Mouse (Mus musculus) embryonic facial prominence, embryonic 15.5 days (tissue): ENCODE measurements around the gene Rnf217. TPM values are rescaled to one million over a fixed set of nuclear protein-coding genes. Genes with fewer than 3 reads are reported as not detected.

ENCODE experiments used
- polyA plus RNA-seq: library from polyadenylated mRNA; unstranded; fragments of >200 nt; fragmentation: Nextera tagmentation; extraction: Ambion mirVana; gene quantifications from 2 replicates; pipeline ENCODE4 v1.2.1, GENCODE M21; 2015

Gene Rnf217
- polyA plus RNA-seq, 1 experiment from 2014 or later: 1.9 TPM

Other genes starting within 250 kb of the Rnf217 start
- gene Tpd52l1, start 163.2 kb downstream of the Rnf217 start, polyA plus RNA-seq: 25.2 and 26.1 TPM in 2 replicates